Mouse (Mus musculus) embryonic facial prominence, embryonic 15.5 days (tissue): ENCODE data around the gene Hsp90aa1. TPM values are rescaled to one million over a fixed set of nuclear protein-coding genes. Genes with fewer than 3 reads are reported as not detected.

Experiments
- microRNA-seq: library from miRNA; unstranded; fragments of <30 nt; microRNA quantifications from one replicate; pipeline ENCODE4, GENCODE M21; 2016; ENCODE audit warnings: borderline number of aligned reads
- polyA plus RNA-seq: library from polyadenylated mRNA; unstranded; fragments of >200 nt; fragmentation: Nextera tagmentation; extraction: Ambion mirVana; gene quantifications from 2 replicates; pipeline ENCODE4 v1.2.1, GENCODE M21; 2015

The Hsp90aa1 gene
- polyA plus RNA-seq, 1 experiment from 2014 or later: 978 TPM

Small RNA genes lying within 50 kb of the gene (microRNA-seq; reads per million reads assigned to microRNA genes)
- gene Gm27299: not detected

Other genes starting within 250 kb of the Hsp90aa1 start
- gene Dync1h1, start 101.3 kb downstream of the Hsp90aa1 start, polyA plus RNA-seq: 45.7 and 54.2 TPM in 2 replicates
- gene 1700001K19Rik, start 20.1 kb downstream of the Hsp90aa1 start, polyA plus RNA-seq: 0.24 and 0.35 TPM in 2 replicates
- 22.2 and 24.5 TPM in 2 replicates for gene Wdr20, start 35.2 kb upstream of the Hsp90aa1 start, polyA plus RNA-seq
- 7.3 and 9.6 TPM in 2 replicates for gene Mok, start 138.2 kb upstream of the Hsp90aa1 start, polyA plus RNA-seq
- 7.8 and 8.0 TPM in 2 replicates for gene Zfp839, start 147.5 kb upstream of the Hsp90aa1 start, polyA plus RNA-seq
- 68.4 and 72.8 TPM in 2 replicates for gene Cinp, start 186.4 kb upstream of the Hsp90aa1 start, polyA plus RNA-seq
- gene Tecpr2, start 186.5 kb upstream of the Hsp90aa1 start, polyA plus RNA-seq: 4.2 and 5.2 TPM in 2 replicates